Mouse (Mus musculus): ENCODE data around the gene Abcf1. TPM values are rescaled to one million over a fixed set of nuclear protein-coding genes. Genes with fewer than 3 reads are reported as not detected.
"Not testable (repeated sequence)": the region's sequence is repeated elsewhere in the genome, so short reads cannot be mapped to it uniquely, and the experiment has no call there.

The Abcf1 gene
- total RNA-seq, 1 experiment from 2014 or later: 291 TPM

DNA sequence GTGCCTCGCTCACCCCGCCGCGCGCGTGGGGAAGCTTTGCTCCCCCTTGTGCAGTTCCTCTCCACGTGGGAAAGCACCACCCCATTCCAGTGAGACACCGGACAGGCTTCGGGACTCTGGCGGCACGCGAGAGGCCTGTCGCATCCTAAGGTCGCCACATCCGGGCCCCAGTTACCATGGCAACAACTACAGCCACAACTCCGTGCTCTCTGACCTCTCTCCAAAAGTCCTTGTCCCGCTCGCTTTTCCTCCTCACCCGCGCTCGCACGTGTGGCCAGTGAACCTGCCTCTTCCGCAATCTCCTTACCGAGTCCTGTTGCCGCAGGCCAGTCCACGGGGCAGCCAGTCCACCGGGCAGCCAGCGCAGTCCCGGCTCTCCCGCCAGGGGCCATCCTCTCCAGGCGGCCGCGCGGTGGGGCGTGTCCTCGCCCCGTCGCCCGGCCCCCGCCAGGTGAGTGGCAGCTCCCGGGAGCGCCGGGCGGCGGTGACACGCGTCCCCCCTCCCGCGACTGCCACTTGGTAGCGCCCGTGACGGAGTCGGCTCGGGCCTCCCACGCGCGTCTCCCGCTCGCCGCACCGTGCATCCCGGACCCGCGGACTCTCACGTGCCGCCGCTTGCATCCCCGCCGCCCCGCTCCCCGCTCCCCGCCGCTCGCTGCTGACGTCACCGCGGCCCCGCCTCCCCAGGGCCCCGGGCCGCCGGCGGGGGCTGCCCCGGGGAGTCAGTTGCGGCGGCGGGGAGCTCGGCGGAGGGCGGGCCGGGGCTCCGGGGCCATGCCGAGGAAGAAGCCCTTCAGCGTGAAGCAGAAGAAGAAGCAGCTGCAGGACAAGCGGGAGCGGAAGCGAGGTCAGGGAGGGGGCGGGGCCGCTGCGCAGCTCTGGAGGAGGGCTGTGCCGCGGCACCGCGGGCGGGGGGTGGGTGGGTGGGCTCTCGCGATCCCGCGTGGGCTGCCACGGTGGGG lies 10.1 kb upstream of the Abcf1 start, which contains the start of the genes Gnl1 and Prr3:
Gene Gnl1 (plus strand): TSS at position 451 of the 962 bp plus-strand sequence.
Gene Prr3 (minus strand): TSS at position 836 of the 962 bp plus-strand sequence.
- peak; percentile 83 for ATAC-seq (replicated peaks; ENCODE audit: low read depth, poor library complexity, severe bottlenecking)

DNA sequence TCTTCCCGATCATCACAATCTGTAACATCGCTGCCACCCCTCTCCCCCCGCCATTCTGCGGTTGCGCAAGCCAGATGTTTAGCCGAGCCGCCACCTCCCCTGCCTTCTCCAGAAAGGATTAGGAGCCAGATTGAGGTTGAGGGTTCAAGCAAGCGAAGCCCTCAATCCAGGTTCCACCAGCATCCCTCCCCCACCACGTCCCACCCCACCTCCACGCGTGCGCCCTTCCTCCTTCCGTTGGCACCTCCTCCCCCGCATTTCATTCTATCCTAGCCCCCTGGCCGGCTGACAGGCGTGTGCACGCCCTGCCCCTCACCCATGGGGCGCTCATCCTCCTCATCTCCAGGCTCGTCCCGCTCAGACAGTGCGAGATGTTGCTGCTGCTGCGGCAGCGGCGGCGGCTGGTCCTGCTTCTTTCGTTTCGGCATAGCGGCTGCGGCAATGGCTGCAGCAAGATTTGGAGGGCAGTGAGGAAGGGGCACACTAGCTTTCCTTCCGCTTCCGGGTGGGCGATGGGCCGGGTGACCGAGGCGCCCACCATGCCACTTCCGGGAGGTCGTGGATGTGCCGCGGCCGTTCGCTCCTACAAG lies 9.3 kb upstream of the Abcf1 start:
- ATAC-seq (replicated peaks; ENCODE audit: low read depth, poor library complexity, severe bottlenecking): peak; percentile 11

DNA sequence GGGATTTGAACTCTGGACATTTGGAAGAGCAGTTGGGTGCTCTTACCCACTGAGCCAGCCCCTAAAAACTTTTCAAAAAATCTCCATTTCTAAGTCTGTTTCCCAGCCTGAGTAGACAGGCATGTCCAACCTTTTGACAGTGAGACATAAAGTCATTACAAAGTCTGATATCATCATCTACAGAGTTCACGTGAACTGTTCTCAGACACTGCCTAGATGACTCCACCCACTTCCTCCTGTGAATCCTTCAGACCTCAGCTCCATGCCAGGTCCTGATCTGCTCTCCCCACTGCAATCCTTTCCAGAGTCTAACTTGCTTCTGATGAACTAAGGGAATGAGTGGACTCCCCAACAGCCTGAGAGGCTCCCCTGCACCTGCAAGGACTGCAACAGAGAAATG lies 2.6 kb upstream of the Abcf1 start:
- no peak for ATAC-seq (replicated peaks; ENCODE audit: low read depth, poor library complexity, severe bottlenecking)

- no peak for ATAC-seq (replicated peaks; ENCODE audit: low read depth, poor library complexity, severe bottlenecking)
These were observed 1.9 kb downstream of the Abcf1 start for GRCm38 (mm10) chr17:35967621-35968020.

- no peak for ATAC-seq (replicated peaks; ENCODE audit: low read depth, poor library complexity, severe bottlenecking)
These were observed 6.3 kb downstream of the Abcf1 start for GRCm38 (mm10) chr17:35963279-35963678.

DNA sequence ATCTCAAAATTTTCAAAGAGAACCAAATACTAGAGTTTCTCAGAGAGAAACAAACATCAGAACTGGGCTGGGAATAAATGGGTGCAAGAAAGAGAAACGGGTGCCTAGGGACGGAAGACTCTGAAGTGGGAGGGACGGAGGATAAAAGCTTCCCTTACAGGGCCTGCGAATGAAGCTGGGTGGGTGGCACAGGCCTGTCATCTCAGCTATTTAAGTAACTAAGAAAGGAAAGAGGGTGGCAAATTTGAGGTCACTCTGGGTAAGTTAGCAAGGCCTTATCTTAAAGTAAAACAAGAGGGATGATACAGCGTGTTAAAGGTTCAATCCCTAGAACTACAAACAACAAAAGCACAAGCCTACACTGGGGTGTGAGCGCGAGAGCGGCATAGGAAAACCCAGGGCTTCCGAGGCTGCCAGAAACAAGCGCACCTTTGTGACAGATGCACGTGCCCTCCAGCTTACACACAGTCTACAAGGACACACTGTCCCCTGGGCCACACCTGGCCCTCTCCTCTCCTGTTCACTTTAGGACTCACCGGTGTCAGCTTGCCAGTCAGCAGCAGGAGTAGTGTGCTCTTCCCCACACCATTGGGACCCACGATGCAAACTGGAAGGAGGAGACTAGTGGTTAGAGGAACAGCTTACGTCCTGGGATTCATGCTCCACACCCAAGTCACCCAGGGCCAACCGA lies 10.9 kb downstream of the Abcf1 start:
- ATAC-seq (replicated peaks; ENCODE audit: low read depth, poor library complexity, severe bottlenecking): no peak

DNA sequence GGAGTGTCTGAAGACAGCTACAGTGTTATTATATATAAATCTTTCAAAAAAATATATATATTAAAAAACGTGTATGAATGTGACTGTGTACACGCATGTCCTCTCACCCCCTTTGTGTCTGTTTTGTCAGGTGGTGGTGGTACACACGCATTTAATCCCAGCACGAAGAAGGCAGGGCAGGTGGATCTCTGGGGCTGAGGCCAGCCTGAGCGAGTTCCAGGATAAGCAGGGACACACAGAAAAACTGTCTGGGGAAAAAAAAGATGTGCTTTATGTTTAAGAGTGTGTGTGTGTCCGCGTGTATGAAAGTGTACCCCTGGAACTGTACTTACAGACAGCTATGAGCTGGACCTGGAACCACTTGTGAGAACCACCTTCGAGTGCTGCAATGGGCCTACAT lies 14.9 kb downstream of the Abcf1 start:
- no peak for ATAC-seq (replicated peaks; ENCODE audit: low read depth, poor library complexity, severe bottlenecking)

DNA sequence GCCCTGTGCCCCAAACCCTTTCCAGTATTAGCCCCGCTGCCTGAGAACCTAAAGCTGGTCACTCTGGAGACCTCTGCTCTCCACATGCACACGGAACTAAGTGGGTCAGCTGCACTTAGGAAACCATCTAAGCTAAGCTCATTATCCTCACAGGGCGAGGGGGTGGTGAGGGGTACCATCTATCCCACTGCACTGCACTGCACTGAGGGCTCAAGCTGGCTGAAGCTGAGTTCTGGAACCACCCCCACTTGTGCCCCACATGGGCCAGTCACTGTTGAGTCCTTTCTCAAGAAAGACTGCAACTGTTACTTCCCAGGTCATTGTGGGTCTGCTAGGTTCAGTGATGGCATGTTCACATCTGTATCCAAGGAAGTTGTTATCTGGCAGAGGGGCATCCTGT lies 17.0 kb downstream of the Abcf1 start:
- 0 out of 2 replicates have a peak, but pooled peaks have one; percentile 8 for ATAC-seq (replicated peaks; ENCODE audit: low read depth, poor library complexity, severe bottlenecking)

DNA sequence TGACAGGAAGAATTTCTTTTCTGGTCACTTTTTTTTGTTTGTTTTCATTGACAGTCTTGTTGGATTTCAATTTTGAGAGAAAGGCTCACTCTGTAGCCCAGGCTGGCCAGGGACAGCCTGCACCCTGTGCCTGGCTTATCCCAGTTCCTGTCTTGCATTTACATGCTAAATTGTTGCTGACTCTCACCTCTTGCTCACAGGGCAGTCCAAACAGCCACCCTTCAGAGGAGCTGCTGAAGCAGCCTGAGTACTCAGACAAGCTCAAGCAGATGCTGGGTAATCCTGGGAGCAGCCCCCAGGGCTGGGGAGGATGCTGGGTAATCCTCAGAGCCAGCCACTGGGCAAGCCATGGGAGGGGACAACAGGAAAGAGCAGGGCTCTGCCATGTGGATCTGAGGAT lies 18.6 kb downstream of the Abcf1 start:
- not testable (repeated sequence) for ATAC-seq (replicated peaks; ENCODE audit: low read depth, poor library complexity, severe bottlenecking)

DNA sequence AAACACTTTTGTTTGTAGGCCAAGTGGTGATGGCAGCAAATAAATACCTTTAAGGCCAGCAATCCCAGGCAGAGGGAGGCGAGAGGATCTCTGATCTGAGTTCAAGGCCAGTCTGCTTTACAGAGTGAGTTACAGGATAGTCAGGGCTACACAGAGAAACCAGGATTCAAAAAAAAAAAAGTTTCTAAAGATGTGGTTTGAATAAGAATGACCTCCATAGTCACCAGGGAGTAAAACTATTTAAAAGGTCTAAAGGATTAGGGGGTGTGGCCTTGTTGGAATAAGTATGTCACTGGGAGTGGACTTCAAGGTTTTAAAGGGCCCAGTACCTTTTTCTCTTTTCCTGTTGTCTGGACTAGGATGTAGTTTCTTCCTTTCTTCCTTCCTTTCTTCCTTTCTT lies 29.6 kb downstream of the Abcf1 start:
- no peak for ATAC-seq (replicated peaks; ENCODE audit: low read depth, poor library complexity, severe bottlenecking)

DNA sequence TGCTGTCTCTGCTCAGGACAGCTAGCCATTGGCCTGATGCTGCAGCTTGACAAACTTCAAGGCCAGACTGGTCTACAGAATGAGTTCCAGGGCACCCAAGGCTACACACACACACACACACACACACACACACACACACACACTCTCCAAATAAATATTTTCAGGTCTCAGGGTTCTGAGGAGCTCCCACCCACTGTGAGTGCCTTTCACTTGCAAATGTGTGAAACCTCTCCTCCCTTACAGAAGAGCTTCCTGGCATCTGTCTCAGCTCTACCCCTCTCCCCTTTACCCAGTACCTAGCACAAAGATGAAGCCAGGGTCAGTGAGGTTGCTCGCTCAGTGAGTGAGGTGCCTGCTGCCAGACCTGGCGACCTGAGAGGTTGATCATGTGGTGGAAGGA lies 30.5 kb downstream of the Abcf1 start:
- no peak for ATAC-seq (replicated peaks; ENCODE audit: low read depth, poor library complexity, severe bottlenecking)

GRCm38 (mm10) chr17:35937700-35938348 lies 31.7 kb downstream of the Abcf1 start:
- peak; percentile 93 for ATAC-seq (replicated peaks; ENCODE audit: low read depth, poor library complexity, severe bottlenecking)

DNA sequence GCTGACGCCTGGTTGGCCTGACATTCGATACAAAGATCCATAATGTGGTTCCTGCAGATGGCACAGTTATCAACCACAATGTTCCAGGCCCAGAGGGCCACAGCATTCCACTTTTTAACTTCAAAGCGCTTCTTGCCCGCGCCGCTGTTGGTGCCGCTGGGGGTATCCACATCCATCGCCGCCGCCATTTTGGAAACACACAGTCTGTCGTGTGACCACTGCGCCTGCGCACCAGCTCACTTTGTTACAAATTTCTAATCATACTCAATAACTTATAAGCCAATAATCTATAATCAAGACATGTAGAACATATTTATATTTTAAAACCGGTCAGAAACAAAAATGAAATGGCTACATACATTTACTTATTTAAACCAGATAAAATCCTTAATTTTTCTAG lies 33.8 kb downstream of the Abcf1 start:
- ATAC-seq (replicated peaks; ENCODE audit: low read depth, poor library complexity, severe bottlenecking): peak; percentile 70; the same call in 1 of the 2 replicates

- no peak for ATAC-seq (replicated peaks; ENCODE audit: low read depth, poor library complexity, severe bottlenecking)
These were observed 37.0 kb downstream of the Abcf1 start for GRCm38 (mm10) chr17:35932608-35933007.

- no peak for ATAC-seq (replicated peaks; ENCODE audit: low read depth, poor library complexity, severe bottlenecking)
These were observed 38.9 kb downstream of the Abcf1 start for GRCm38 (mm10) chr17:35930627-35931026.

DNA sequence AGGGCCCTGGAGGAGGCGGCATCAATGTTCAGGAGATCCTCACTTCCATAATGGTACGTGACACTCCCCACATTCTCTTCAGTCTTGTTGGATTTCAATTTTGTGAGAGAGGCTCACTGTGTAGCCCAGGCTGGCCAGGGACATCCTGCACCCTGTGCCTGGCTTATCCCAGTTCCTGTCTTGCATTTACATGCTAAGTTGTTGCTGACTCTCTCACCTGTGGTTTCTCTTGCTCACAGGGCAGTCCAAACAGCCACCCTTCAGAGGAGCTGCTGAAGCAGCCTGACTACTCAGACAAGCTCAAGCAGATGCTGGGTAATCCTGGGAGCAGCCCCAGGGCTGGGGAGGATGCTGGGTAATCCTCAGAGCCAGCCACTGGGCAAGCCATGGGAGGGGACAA lies 40.0 kb downstream of the Abcf1 start:
- no peak for ATAC-seq (replicated peaks; ENCODE audit: low read depth, poor library complexity, severe bottlenecking)

DNA sequence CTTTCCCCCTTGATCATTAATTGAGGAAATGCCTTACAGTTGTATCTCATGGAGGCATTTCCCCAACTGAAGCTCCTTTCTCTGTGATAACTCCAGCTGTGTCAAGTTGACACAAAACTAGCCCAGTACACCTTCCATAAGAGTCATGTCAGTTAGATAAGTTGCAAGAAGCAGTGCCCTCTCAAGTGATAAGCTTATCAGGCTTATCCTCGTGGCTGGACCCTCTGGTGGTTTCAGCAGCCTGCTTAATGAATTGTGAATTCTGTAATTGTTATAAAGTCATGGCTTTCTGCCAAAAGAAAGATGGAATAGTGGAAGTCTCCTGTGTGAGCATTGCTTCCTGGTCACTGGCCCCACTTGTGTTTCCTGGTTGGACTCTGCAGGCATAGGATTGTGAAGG lies 42.1 kb downstream of the Abcf1 start:
- peak; percentile 40 for ATAC-seq (replicated peaks; ENCODE audit: low read depth, poor library complexity, severe bottlenecking)

DNA sequence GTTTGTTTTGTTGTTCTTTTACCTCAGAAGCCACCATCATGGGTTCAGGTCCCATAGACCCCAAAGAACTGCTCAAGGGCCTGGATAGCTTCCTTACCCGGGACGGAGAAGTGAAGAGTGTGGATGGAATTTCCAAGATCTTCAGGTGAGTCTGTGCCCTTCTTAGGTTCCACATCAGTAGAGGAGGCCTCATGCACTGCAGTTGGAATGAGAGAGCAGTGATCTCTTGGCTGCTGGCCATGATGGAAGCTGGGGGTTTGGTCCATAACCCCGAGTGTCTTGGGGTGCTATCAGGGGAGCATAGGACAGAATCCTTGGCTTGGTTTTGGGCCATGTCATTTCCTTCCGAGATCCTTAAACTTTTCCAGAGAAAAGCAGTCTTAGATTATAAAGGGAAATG lies 46.3 kb downstream of the Abcf1 start:
- ATAC-seq (replicated peaks; ENCODE audit: low read depth, poor library complexity, severe bottlenecking): no peak

GRCm38 (mm10) chr17:35922566-35922965 lies 47.0 kb downstream of the Abcf1 start:
- ATAC-seq (replicated peaks; ENCODE audit: low read depth, poor library complexity, severe bottlenecking): no peak

DNA sequence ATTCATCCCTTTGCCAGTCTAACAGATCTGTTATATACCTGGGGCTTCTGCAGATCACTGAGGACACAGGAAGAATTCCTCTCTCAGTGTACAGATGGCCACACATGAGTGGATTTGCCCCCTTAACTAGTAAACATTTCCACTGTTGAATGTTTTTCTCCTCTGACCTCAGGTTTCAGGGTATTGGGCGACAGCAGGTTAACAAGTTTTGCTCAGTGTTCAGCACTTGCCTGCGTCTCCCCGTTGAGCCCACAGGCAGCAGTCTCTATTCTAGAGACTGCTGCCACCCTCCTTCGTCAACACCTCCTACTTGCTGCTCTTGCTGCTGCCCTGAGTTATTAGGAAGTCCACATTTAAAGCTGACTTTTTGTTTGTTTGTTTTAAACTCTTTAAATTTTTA lies 47.9 kb downstream of the Abcf1 start:
- ATAC-seq (replicated peaks; ENCODE audit: low read depth, poor library complexity, severe bottlenecking): no peak
